Mouse (Mus musculus) inflammation-experienced regulatory T-cells, adult 6 months (primary cell): ENCODE results near the gene Lama5. TPM values are rescaled to one million over a fixed set of nuclear protein-coding genes. Genes with fewer than 3 reads are reported as not detected.
"Not testable (repeated sequence)": the region's sequence is repeated elsewhere in the genome, so short reads cannot be mapped to it uniquely, and the experiment has no call there.

Experiments
- ATAC-seq: one replicate; pipeline ENCODE4 v1.8.0; 2017
- polyA plus RNA-seq, 3 experiments: library from polyadenylated mRNA; unstranded; fragments of 100-300 nt; shearing (Covaris generic); gene quantifications; one replicate each; pipeline ENCODE4 v1.2.1; 2017

Lama5 gene
- polyA plus RNA-seq, 3 experiments from 2014 or later: 0.33 to 0.40 TPM; not detected in 1

DNA sequence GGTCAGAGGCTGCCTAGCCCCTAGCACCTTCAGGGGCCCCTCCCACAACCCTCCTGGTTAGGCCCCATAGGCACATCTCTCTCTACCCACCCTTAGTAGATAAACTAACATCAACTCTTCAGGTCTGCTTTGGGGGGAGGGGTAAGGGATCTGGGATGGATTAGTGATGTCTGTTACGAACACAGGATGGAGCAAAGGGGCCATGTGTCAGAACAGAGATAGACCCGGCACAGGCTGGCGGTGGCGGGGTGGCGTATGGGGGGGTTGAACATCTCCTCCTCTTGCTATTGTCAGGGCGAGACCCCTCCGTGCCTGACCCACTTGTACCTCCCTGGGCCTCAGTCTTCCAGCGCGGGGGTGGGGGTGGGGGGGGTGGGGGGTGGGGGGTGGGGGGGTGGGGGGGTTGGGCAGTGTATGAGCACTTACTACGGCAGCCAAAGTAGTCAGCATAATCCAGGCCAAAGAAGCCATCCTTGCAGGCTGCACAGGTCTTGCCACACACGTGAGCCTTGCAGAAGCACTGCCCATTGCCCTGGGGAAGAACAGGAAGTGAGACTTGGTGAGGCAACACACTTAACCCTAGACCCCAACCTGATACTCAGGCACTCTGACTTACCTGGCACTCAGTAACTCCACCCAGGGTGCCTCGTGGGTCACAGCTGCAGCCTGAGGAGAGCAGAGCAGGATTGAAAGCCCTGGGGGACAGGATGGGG lies 28.9 kb downstream of the Lama5 start:
- ATAC-seq: no peak

DNA sequence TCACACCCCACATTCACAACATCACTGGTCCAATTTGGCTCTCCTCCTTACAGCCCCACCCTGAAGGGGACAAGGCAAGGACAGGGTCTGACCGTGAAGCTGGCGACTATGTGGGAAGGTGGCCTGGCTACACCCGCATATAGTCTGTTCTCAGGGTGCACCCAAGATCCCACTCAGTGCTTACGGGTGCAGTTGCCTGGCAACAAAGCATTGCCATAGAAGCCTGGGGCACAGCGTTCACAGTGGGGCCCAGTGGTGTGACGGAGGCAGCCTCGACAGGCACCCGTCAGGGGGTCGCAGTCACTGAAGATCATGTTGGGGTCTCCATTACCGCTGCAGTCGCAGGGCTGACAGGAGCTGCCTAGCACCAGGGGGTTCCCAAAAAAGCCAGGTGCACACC lies 38.3 kb downstream of the Lama5 start:
- no peak for ATAC-seq

DNA sequence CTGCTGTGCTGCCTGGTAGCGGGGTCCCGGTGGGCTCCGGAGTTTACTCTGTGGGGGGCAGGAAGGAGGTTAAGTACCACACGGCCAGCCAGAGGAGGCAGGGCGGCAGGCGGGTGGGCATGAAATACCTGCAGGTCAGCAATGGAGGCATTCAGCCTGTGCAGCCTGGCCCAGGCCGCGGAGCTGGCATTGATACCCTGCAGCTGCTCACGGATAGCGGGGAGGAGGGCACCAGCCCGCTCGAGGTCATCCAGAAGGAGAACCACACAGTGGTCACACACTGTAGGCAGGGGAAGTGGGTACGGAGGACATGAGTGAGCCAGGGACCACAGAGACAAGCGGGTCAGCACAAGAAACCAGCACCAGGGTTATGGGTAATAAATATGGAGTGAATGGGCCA lies 40.0 kb downstream of the Lama5 start:
- no peak for ATAC-seq

DNA sequence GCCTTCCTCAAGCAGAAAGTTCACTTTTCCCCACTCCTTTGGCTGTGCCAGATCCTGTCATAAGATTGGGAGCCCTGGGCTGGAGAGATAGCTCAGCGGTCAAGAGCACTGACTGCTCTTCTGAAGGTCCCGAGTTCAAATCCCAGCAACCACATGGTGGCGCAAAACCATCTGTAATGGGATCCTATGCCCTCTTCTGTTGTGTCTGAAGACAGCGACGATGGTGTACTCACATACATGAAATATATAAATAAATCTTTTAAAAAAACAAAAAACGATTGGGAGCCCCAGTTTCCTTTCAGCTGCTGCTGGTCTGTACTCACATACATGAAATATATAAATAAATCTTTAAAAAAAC lies 40.9 kb downstream of the Lama5 start:
- ATAC-seq: no peak

DNA sequence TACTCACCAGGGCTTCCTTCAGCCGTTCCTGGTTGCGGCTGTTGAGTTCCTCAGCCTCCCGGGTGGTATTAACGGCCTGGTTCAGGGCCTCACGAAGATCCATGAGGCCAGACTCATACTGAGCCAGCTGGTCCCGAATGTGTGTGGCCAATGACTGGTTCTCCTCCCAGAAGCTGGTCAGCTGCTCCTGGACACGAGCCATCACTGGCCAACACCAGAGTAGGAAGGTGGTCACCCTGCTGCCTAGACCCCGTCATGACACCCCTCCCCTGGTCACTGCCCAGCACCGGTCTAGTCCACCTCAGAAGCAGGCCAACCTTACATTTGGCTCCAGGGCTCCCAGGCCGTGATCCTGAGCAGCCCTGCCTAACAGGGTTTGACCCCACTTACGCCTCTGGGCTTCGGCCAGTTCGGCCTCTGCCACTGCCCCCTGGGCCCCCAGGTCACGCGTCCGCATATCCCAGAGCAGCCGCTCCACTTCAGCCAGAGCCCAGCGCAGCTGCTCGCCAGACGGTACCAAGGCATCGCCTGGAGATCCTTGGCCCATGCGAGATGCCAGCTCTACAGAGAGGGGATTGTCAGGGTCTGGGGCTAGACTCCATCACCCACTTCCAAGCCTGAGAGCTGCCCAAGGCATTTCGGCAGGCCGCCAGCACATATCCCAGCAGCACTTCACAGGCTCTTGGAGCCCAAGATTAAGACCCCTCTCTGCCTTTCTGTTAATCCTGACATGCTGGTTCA lies 41.5 kb downstream of the Lama5 start:
- no peak for ATAC-seq

DNA sequence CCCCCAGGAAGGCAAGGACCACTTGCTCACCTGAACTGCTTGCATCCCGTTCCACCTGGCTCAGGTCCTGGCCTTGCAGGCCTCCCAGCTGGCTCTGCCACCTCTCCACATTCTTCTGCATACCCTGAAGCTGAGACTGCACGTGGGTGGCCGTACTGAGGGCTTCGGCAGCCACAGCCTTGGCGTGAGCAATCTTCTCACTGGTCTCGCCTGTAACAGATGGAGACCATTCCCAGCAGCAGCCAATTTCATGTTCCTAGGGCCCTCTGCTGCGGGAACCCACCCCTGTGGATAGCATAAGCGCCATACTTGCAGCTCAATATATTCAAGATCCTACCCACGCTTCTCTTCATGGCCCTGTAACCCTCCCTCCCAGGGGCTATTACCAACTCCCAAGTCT lies 44.1 kb downstream of the Lama5 start:
- no peak for ATAC-seq

DNA sequence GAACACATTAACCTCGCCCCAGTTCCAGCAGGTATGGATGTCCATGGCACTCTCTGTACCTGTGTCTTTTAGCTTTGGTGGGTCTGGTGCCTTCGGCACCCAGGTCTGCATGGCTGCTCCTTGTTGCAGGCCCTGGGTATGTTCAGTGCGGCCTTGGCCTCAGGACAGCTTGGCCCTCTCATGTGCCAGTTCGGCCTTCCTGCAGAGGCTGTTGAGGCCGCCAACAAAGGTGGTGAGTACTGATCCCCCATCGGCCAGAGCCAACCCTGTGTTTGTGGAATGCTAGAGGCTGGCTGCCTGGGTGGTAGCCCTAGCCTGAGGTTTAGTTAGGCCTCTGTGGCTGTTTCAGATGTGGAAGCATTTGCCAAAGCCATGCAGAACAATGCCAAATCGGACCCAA lies 49.9 kb downstream of the Lama5 start:
- no peak for ATAC-seq

DNA sequence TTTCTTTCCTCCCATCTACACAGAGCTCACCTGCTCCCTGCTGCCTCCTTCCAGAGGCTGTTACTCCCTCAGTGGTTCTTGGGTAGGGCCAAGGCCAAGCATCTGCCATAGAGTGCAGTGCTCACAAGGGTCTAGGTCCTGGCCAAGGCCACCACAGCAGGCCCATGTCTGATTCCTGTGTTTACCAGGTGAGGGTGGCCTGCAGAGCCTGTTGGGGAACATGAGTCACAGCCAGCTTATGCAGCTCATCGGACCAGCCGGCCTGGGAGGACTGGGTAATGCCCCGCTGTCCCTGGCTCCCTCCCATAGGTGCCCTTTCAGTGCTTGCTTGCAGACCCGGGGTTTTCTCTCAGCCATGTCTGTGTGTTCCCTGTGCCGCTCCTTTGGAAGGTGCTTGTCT lies 51.5 kb downstream of the Lama5 start:
- no peak for ATAC-seq

DNA sequence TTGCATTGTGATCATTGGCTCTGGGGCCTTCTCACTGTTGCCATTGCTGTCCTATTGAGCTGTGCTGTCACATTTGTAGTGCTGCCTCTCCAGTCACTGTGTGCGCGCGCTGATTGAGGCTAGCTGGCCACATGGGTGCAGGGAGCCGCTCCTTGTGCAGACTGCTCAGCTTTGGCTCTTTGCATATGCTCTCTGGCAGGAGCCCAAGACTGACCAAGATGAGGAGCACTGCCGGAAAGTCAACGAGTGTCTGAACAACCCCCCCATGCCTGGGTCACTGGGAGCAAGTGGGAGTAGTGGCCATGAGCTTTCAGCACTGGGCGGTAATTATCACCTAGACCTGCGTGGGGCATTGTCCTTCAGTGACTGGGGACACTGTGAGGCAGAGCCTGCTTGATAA lies 51.9 kb downstream of the Lama5 start:
- not testable (repeated sequence) for ATAC-seq

DNA sequence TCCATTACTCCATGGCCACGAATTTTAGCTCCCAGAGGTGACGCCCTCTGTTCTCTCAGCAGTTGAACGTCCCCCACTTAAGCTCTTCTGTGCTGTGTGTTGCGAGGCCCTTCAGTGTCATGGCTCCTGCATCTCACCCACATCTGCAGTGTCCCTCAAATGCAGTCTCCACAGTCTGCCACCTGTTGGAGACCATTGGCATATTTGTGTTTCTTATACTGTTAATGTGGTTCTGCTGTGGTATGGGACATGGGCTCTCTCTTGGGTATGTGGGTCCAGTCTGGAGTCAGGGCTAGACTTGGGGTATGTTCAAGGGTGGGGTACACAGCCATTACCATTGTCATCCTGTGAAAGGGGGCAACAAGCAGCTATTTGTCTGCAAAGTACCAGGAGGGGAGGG lies 52.5 kb downstream of the Lama5 start:
- no peak for ATAC-seq

DNA sequence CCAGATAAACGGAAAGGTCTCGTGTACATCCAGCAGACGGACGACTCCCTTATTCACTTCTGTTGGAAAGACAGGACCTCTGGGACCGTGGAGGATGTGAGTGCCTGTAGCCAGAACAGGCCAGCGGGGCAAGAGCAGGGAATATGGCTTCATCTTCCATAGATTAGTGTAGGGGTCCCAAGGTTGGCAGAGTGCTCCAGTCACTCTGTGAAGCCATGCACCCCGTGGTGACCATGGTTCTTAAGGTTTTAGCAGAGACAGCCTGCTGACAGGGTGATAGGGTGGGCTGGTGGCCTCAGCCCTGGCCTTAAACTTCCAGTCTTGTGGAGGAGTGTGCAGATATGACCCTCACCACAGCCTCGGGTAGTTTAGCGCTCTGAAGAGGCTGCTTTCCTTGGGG lies 53.5 kb downstream of the Lama5 start:
- ATAC-seq: no peak

DNA sequence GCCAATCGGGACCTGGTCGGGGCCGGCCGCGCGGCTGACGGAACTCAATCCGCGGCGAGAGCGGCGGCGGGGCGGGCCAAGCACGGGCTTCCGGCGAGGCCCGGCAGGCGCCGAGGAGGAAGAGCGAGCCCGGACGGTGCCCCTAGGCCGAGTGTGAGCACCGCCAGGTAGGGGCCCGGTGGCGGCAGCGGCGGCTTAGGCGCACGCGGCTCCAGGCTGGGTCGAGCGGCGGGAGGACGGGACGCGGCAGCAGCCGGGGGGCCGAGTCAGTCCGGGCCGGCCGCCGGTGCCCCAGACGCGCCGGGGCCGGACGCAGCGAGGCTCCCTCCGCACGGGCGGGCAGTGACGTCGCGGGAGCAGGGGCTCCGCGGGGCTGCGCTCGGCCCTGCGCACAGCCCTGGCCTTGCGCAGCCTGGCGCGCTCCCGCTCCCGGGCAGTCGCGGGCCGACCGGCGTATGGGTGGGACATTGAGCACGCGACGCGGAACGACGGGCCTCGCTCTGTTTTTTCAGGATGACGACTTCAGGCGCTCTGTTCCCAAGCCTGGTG lies 54.1 kb downstream of the Lama5 start:
- ATAC-seq: peak; percentile 10

DNA sequence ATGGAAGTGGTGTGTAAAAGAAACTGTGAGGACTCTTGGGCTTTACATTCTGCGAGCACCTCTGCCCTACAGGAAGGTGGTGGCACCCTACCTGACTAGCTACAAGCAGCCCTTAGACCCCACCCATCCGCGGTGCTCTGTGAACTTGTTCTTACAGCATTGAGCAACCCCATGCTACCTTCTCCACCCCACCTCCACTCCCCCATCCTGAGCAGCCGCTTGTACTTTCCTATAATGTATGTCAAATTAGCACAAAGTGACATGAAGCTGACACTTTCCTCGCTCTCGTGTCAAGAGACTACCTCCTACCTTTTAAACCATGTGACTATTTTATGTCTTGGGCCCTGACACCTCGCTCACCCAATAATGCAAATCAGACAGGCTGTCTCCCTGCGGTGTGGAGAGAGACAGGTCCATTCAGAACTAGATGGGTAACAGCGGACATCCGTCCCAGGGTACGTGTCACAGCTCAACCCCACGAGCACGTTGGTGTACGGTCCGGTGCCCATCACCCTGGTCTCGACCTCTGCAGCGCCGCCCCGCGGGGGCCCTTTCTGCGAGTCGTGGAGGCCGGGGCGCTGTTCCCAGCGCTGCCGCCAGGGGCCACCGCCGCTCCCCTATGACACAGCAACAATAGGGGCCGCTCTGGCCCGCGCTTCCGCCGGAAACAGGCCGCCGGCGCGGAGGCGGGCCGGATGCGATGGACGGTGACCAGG lies 54.7 kb downstream of the Lama5 start, which contains the start of gene Adrm1:
Gene Adrm1, plus strand, starts transcription at position 680 of the 716 bp plus-strand sequence.
- ATAC-seq: peak; percentile 94

DNA sequence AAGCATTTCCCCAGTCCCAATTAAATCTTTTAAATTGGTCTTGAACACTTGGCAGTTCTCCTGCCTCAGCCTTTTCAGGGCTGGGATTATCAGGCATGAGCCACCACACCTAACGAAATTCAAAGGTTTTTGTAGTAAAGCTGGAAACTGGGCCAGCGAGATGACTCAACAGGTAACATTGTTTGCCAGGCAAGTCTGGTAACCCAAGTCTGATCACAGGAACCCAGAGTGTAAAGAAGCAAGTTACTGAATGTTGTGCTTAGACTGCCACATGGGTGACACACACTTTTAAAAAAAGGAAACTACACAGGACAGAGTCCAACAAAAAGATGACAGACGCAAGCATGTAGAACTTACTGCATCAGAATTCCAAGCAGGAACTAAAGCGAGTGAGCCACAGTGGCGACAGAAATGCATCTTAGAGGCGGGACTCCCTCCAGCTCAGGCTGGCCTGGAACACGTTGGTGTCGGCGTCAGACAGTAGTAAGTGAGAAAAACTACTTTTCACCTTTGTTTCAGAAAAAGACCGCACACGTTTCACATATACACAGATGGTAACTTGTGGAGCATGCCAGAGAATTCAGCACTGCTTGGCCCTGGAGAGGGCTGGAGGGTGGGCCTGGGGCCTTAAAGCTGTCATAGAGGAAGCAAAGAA lies 55.4 kb downstream of the Lama5 start:
- ATAC-seq: no peak

DNA sequence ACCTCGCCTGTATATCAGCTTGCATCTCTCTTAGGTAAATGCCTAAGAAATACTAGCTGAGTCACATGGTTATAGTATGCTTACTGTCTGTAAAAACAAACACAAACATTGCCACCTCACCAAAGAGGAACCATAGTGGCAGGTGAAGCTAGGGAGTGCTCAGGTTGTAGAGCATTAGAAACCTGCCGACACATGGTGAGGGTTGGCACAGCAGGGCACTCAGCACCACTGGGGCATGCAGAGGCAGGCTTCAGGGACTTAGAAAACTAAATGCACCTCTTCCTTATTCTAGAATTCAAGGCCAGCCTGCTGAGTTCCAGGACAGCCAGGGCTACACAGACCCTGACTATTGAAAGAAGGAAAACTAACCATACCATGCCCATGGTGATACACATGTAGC lies 58.8 kb downstream of the Lama5 start:
- ATAC-seq: no peak

DNA sequence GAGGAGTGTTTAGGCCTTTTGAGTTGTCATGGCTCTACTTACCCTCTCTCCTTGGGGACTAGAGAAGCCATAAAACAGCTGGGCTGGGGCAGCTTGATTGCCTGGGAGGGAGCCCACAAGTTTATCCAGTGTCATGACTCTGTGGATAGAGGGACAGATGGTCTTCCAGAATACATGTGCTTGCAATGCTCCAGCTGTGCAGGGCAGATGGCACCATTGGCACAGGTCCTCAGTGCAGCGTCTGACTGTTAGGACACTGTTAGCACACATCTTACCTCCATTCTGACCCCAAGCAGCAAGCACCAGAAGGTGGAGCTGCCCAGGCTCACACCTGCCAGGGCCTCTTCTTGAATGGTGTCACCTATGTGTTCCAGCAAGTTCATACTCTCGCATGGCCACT lies 59.8 kb downstream of the Lama5 start:
- ATAC-seq: no peak

DNA sequence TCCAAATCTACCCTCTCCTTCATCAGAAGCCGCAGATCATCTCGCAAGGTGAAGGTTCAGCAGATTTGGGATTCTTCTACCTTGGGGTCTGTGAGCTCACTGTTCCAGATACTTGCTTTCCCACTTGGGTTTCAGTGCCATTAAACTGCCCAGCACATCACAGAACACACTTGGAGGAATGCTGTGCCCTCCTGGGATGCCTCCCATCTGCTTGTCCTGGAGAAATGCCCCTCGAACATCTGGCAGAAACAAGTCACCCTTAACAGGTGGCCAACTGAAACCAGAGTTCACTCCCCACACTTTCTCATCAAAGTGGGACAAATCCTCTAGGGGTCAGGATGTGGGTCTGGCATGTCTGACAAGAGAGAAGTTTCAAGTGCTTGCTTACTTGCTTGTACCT lies 67.0 kb downstream of the Lama5 start:
- ATAC-seq: no peak

DNA sequence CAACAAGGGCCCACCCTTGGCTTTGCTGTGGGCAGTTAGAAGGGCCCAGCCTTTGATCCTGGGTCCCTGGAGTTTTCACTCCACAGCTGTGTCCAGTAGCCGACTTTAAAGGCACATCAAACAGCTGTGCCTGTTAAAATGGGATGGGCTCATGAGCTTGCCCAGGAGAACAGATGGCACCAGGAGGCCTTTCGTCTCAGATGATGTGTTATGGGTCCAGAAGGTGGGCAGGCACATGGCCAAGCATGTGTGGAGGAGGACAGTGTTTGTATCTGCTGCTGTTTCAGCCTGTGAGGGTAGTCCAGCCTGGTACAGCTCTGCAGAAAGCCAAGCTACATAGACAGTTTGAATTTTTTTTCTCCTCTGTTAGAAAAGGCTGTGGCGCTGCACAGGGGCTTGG lies 70.9 kb downstream of the Lama5 start:
- no peak for ATAC-seq

DNA sequence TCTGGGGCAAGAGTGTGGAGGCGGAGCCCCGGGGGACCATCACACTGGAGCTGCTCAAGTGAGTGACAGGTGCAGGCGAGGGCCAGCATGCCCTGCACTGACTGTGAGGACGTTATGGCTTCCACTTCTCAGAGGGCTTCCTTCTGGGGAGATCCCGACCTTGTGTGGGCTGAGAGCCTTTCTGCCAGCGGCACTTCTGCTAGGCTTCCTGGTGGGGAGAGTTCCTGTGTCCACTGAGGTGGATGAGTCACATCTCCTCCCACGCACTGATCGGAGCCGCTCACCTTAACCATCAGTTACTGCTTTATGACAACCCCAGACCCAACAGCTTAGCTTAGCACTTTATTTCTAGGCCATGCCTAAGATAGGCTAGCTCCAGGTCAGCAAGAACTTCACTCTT lies 77.1 kb downstream of the Lama5 start:
- no peak for ATAC-seq

DNA sequence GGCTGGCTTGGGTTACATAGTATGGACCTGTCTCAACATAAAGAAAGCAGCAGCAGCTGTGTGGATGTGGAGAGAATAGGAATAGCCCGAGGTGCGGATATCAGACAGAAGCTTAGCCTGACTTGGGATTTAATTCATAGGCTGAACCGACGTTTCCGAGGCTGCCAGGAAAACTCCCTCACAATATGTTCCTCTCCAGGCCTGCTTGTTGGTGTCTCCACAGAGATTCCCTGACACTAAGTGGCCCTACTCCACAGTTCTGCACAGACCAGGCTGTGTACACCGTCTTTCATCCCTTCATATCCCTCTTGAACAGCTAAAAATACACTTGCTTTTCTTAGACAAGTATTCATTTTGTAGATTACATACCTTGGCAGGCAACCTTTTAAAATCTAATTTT lies 78.3 kb downstream of the Lama5 start:
- ATAC-seq: no peak

DNA sequence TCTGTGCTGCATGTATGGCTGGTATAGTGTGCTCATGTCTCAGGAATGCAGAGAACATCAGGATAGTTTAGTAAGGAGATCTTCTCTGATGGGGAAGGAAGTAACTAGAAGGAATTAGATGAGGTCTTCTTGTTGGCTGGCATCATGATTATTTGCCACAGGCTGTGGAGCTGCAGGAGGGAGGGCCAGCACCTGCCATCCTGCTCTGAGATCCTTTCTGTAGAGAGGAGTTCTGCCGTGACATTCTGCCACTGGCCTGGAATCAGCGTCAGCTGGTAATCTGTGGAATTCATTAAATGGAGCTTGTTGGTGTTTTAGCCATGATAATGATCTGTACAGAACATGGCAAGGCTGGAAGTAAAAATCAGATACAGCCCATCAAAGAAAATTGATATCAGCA lies 79.6 kb downstream of the Lama5 start:
- ATAC-seq: no peak

DNA sequence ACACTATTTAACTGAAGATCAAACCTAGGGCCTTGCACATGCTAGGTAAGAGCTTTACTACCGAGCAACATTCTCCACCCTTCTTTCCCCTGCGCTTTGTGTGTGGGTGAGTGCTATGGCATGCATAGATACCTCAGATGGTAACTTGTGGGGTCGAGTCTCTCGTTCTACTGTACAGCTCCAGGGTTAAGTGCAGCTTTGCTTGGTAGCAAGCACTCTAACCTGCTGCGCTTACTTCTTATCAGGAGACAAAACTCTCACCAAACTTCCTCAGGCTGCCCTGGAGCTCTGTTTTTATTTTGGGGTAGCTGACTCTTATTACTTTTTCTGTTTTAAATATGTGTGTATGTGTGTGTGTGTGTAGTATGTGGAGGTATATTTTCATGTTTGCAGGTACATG lies 90.2 kb downstream of the Lama5 start:
- ATAC-seq: no peak

DNA sequence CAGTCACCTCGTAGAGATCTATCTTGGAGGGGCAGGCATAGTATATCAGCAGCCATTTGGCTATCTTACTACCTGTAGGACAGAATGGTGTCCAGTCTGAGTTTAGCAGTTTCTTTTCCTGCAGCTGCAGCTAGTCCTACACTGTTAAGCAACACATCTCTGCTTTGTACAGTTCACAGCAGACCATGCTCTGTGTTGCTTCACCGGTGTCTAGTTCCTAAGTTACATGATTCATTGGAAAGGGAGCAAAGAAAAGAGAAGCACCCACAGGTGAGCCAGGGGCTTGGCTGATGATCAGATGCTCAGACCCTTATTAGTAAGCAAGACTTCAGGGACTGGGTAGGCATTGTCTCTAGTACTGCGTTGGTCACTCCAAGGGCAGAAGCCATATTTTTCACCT lies 91.7 kb downstream of the Lama5 start:
- no peak for ATAC-seq
